Mouse (Mus musculus) bone marrow macrophage, adult 2 months (primary cell): Measurements from ENCODE around the gene Xcl1.

Experiments
- CTCF ChIP-seq: IDR thresholded peaks from 2 replicates; pipeline ENCODE4 v1.5.1; 2012; ENCODE audit warnings: low read depth, mild to moderate bottlenecking, low read length, moderate library complexity
- POLR2A ChIP-seq: IDR thresholded peaks from 2 replicates; pipeline ENCODE4 v1.6.1; 2012; ENCODE audit warnings: mild to moderate bottlenecking, low read depth, low read length, borderline replicate concordance

GRCm38 (mm10) chr1:164890366-164890765 lies 45.0 kb downstream of the Xcl1 start:
- TF ChIP-seq CTCF: no peak
- TF ChIP-seq POLR2A: no peak
